Mouse (Mus musculus) frontal cortex, postnatal 10 days (tissue): ENCODE measurements around the gene Fbxo34.
A peak's percentile ranks its signal among the peaks of the same experiment; 100 is the strongest.
"Not testable (repeated sequence)": the region's sequence is repeated elsewhere in the genome, so short reads cannot be mapped to it uniquely, and the experiment has no call there.

Experiments
- DNase-seq, 2 experiments: peaks; one replicate each; pipeline ENCODE4 v3.0.0; 2022; ENCODE audit warnings: low spot score in 2 of 2, mixed read lengths in 1 of 2

The Fbxo34 gene

GRCm38 (mm10) chr14:47516755-47517154, 66.5 kb downstream of the Fbxo34 start:
- DNase-seq, result no peak

DNA sequence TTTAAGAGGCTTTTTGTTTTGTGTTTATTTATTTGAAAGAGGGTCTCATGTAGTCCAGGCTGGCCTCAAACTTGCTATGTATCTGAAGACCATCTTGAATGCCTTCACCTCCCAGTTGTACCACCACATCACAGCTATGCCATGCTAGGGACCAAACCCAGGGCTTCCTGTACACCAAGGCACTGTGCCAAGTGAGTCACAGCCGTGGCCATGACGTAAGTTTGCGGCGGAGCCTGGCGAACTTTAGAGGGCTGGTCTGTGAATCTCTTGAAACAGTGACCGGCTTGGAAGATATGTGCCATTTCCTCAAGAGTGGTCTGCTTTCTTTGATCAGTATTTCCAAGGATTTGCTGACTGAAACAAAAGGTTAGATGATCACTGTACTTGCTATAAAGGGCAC, 68.4 kb downstream of the Fbxo34 start:
- DNase-seq, result no peak

- DNase-seq, result no peak
Measured at GRCm38 (mm10) chr14:47520751-47521449, 70.7 kb downstream of the Fbxo34 start.

- no peak for DNase-seq
Measured at GRCm38 (mm10) chr14:47521609-47522008, 71.4 kb downstream of the Fbxo34 start.

DNA sequence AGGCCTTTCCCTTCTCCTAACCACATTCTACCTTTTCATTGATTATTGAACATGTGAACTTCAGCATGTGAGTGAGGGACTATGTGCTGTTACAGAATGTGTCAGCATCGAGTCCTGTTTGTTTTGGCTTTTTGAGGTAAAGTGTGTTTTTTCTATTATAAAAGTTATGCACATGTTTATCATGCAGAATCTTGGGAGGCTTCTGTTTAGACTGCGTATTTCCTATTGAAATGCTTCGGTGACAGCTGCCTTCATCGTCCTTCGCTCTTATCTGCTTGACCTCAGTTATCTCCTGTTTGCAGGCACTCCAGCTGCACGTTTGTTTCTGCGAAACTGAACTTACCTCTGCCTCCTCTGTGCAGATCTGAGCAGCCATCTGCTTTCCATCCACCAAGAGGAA, 72.1 kb downstream of the Fbxo34 start:
- DNase-seq, result no peak

- DNase-seq, result no peak
Measured at GRCm38 (mm10) chr14:47525374-47525773, 75.2 kb downstream of the Fbxo34 start.

- no peak for DNase-seq
Measured at GRCm38 (mm10) chr14:47525861-47526260, 75.6 kb downstream of the Fbxo34 start.

- DNase-seq, result no peak
Measured at GRCm38 (mm10) chr14:47527833-47528232, 77.6 kb downstream of the Fbxo34 start.

- DNase-seq, result no peak
Measured at GRCm38 (mm10) chr14:47528293-47528692, 78.1 kb downstream of the Fbxo34 start.

GRCm38 (mm10) chr14:47529019-47529418, 78.8 kb downstream of the Fbxo34 start:
- DNase-seq, result peak in 1 of 2 experiments; percentile 42

- DNase-seq, result not testable (repeated sequence)
Measured at GRCm38 (mm10) chr14:47529592-47529991, 79.4 kb downstream of the Fbxo34 start.

GRCm38 (mm10) chr14:47532496-47532895, 82.3 kb downstream of the Fbxo34 start:
- no peak for DNase-seq

DNA sequence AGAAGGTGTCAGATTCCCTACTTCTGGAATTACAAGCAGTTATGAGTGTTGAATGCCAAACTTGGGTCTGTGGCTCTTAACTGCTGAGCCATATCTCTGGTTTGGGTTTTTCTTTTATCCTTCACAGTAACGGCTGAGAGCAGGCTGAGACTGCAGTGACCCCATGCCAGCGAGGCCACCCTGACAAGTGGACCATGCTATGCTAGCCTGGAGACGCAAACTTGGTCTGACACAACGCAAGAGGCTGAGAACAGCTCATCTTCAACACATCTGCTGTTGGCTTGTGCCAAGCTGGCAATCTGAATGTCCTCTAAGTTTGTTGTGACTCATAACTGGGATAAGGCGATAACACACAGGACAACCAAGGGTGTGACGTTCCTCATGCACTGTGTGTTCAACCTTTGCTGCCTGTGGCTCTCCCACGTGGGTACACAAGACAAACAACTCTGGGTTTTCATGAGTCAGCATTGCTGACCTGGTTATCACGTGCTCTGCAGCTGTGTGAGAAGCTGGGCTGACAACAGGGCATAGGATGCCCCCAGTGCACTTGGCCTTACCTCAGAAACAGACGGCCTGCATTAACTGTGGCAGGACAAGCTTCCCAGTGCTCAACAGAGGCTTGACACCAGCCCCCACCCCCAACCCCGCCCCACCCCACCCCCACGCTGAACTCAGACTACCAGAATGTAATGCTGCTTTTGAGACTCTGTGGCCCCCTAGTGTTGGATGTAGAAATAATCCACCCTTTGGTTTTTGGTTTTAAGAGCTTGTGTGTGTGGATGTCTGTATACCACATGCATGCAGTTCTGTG, 83.3 kb downstream of the Fbxo34 start:
- peak; percentile 24 to 31 for DNase-seq

GRCm38 (mm10) chr14:47534176-47534525, 83.9 kb downstream of the Fbxo34 start:
- DNase-seq, result no peak

- DNase-seq, result no peak
Measured at GRCm38 (mm10) chr14:47535096-47535495, 84.9 kb downstream of the Fbxo34 start.

GRCm38 (mm10) chr14:47541325-47541948, 91.2 kb downstream of the Fbxo34 start:
- DNase-seq, result no peak

DNA sequence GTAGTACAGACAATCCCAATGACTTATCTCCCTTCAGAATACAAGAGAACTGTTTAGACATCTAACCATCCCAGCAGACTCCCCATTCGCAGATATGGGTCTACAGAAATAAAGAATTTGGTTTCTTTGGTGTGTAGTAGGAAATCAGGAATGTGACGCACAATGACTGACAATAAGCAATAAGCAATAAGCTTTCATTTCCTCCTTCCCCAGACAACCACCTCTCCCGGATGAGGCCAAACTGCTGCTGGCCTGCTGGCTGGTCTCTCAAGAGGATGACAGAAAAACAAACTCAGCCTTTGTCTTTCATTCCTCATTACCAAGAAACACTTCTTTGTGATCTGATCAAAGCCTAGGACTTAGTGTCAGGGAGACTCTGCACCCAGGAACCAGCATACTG, 92.1 kb downstream of the Fbxo34 start:
- DNase-seq, result no peak

- no peak for DNase-seq
Measured at GRCm38 (mm10) chr14:47544286-47544685, 94.1 kb downstream of the Fbxo34 start.

DNA sequence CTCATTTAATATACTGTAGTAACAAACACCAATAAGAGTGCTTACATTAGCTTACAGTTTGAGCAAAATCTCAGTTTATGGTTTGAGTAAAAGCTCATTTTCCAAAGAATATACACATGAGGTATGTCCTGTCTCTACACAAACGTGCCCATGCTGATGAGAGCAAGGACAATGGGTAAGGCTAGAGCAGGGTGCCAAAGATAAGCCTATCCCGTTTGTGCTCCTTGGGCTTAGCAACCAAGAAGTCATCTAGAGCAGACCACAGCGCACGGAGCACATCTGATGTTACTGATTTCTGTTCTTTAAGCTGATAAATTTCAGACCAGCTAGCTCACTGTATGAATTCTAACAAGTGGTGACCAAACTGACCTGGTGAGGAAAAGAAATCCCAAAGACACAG, 94.7 kb downstream of the Fbxo34 start:
- no peak for DNase-seq

GRCm38 (mm10) chr14:47551668-47552067, 101.4 kb downstream of the Fbxo34 start:
- DNase-seq, result no peak

DNA sequence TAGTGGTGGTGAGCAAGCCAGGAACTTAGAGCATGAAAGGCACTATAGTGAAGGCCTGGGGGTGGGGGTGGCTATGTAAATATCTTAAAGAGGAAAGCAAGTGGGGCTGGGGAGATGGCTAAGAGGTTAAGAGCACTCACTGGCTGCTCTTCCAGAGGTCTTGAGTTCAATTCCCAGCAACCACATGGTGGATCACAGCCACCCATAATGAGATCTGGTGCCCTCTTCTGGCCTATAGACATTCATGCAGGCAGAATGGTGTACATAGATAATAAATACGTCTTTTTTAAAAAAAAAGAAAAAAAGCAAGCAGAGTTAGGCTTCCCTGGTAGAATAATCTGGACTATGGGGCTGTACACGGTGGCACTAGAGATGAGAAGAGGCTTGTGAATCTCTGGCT, 103.2 kb downstream of the Fbxo34 start:
- no peak for DNase-seq

DNA sequence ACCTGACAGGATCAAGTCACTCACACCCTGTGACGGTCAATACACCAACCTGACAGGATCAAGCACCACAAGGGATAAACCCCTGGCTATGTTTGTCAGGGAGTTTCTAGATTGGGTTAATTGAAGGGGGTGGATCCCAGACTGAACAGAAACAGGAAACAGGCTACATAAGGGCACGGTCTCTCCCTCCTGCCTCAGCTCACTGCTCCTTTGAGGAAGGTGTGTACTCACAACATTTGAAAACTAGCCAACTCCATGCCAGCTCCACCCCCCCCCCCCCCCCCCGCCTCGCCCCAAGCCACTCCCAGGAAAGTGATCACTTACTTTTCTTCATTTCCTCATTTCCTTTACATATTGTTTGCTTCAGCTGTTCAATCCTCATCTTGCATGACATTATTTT, 104.0 kb downstream of the Fbxo34 start:
- no peak for DNase-seq

DNA sequence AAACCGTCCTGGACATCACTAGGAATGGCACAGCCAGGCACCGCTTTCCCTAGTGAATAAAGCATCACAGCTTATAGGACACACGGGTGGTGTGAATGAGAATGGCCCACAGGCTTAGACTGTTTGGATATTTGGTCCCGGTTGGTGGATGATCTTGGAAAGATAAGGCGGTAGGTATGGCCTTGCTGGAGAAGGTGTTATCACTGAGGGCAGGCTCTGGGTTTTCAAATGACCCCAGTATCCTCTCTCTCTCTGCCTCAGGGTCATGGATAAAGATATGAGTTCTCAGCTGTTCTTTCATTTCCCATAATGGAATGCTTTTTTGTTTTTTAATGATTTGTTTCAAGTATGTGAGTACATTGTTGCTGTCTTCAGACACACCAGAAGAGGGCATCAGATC, 105.0 kb downstream of the Fbxo34 start:
- DNase-seq, result no peak
